Mouse (Mus musculus) midbrain, postnatal 0 days (tissue): Measurements from ENCODE around the gene Btbd35f28. TPM values are rescaled to one million over a fixed set of nuclear protein-coding genes. Genes with fewer than 3 reads are reported as not detected.
"Not testable (repeated sequence)": the region's sequence is repeated elsewhere in the genome, so short reads cannot be mapped to it uniquely, and the experiment has no call there.

Experiments used
- ATAC-seq: fragments of 200-750 bp; cut with Nextera tagmentation; 2 replicates; pipeline ENCODE4 v1.8.0; 2017; ENCODE audit warnings: moderate number of reproducible peaks, mild to moderate bottlenecking, moderate TSS enrichment, moderate library complexity; ENCODE audit not compliant: low FRiP score
- DNase-seq: peaks from one replicate; pipeline ENCODE4 v3.0.0-alpha.2; 2015; ENCODE audit warnings: low spot score
- H3K27ac ChIP-seq: fragments of 300-500 bp; sonication (generic); 2 replicates; pipeline ENCODE4 v1.5.1; 2014; ENCODE audit warnings: low read depth, mild to moderate bottlenecking, low read length, mixed read lengths
- H3K27me3 ChIP-seq: fragments of 300-500 bp; sonication (generic); 2 replicates; pipeline ENCODE4 v1.6.1; 2014; ENCODE audit warnings: low read length, control low read depth, mixed read lengths; ENCODE audit not compliant: insufficient read depth
- H3K36me3 ChIP-seq: fragments of 300-500 bp; sonication (generic); 2 replicates; pipeline ENCODE4 v1.6.1; 2014; ENCODE audit warnings: low read length, control low read depth, mixed read lengths; ENCODE audit not compliant: insufficient read depth
- H3K4me1 ChIP-seq: fragments of 300-500 bp; sonication (generic); 2 replicates; pipeline ENCODE4 v1.6.1; 2014; ENCODE audit warnings: mild to moderate bottlenecking, control low read depth, antibody characterized with exemption, low read length, mixed read lengths; ENCODE audit not compliant: insufficient read depth
- H3K4me2 ChIP-seq: fragments of 300-500 bp; sonication (generic); 2 replicates; pipeline ENCODE4 v1.6.1; 2014; ENCODE audit warnings: low read depth, mild to moderate bottlenecking, low read length, mixed read lengths; ENCODE audit not compliant: poor library complexity, severe bottlenecking
- H3K4me3 ChIP-seq: fragments of 300-500 bp; sonication (generic); 2 replicates; pipeline ENCODE4 v1.5.1; 2014; ENCODE audit warnings: low read depth, mild to moderate bottlenecking, low read length, moderate library complexity
- H3K9ac ChIP-seq: fragments of 300-500 bp; sonication (generic); replicated peaks from 2 replicates; pipeline ENCODE4 v1.6.1; 2014; ENCODE audit warnings: mild to moderate bottlenecking, low read length, moderate library complexity, mixed read lengths; ENCODE audit not compliant: poor library complexity, severe bottlenecking
- H3K9me3 ChIP-seq: fragments of 300-500 bp; sonication (generic); 2 replicates; pipeline ENCODE4 v1.6.1; 2016; ENCODE audit warnings: low read length, control low read depth
- WGBS: fragments of 180-500 bp; shearing (Covaris S2); extraction: QIAGEN DNeasy Blood & Tissue Kit; methylation state at CpG from one replicate; pipeline ENCODE4 v1.1.7; 2014; 5-methylcytosine and 5-hydroxymethylcytosine counted together
- polyA plus RNA-seq: library from polyadenylated mRNA; unstranded; fragments of >200 nt; fragmentation: Nextera tagmentation; extraction: Ambion mirVana; gene quantifications from 2 replicates; pipeline ENCODE4 v1.2.1, GENCODE M21; 2015
- total RNA-seq: library from RNA; depleted of rRNA; stranded (reverse); fragments of >200 nt; gene quantifications from 2 replicates; pipeline ENCODE4 v1.2.3, GENCODE M21; 2014; rRNA removed

Gene Btbd35f28
- total RNA-seq = not detected in 2 replicates
- polyA plus RNA-seq = not detected in 2 replicates

GRCm38 (mm10) chrX:4196276-4196675, at the start of gene Btbd35f28:
Gene Btbd35f28 (plus strand): TSS chrX:4196576.
- not testable (repeated sequence) for H3K4me3 ChIP-seq, H3K36me3 ChIP-seq, H3K9me3 ChIP-seq, H3K4me1 ChIP-seq, DNase-seq, H3K27me3 ChIP-seq, ATAC-seq, H3K4me2 ChIP-seq, H3K27ac ChIP-seq, H3K9ac ChIP-seq
- no CpG with 5 or more reads among the region's 2 CpGs for WGBS

Other genes starting within 250 kb of the Btbd35f28 start
- gene Btbd35f16, start 239.6 kb upstream of the Btbd35f28 start, total RNA-seq = not detected in 2 replicates
- not detected in 2 replicates for gene Btbd35f16, start 239.6 kb upstream of the Btbd35f28 start, polyA plus RNA-seq
- not detected in 2 replicates for gene Btbd35f3, start 158.9 kb upstream of the Btbd35f28 start, total RNA-seq
- gene Btbd35f3, start 158.9 kb upstream of the Btbd35f28 start, polyA plus RNA-seq = not detected in 2 replicates
- gene Btbd35f20, start 94.7 kb downstream of the Btbd35f28 start, total RNA-seq = not detected in 2 replicates
- gene Btbd35f20, start 94.7 kb downstream of the Btbd35f28 start, polyA plus RNA-seq = not detected in 2 replicates
- not detected in 2 replicates for gene Btbd35f17, start 174.1 kb downstream of the Btbd35f28 start, total RNA-seq
- not detected in 2 replicates for gene Btbd35f17, start 174.1 kb downstream of the Btbd35f28 start, polyA plus RNA-seq